Mouse (Mus musculus): ENCODE measurements around the gene Hirip3. TPM values are rescaled to one million over a fixed set of nuclear protein-coding genes. Genes with fewer than 3 reads are reported as not detected.
"Not testable (repeated sequence)": the region's sequence is repeated elsewhere in the genome, so short reads cannot be mapped to it uniquely, and the experiment has no call there.

The Hirip3 gene
- total RNA-seq, 2 experiments from 2014 or later = 5.0 to 6.4 TPM

DNA sequence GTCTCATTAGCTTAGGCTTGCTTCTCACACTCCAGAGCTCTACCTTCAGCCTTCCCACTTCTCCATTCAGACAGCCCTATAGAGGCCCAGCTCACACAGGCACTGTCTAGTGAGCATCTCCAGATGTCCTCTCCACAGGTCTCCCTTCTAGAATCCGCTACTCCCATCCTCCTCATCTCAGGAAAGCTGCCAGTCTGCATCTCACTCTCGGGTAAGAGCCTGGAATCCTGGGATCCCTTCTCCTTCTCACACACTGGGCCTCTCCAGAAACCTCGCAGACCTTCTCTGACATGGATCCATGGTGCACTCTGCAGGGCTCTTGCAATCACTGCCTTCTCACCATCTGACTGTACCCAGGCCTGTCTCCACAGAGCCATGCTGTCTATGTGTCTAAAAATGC is 6.1 kb upstream of the Hirip3 start:
- DNase-seq = no peak

GRCm38 (mm10) chr7:126856741-126857420 is 4.9 kb upstream of the Hirip3 start:
- no peak for DNase-seq

DNA sequence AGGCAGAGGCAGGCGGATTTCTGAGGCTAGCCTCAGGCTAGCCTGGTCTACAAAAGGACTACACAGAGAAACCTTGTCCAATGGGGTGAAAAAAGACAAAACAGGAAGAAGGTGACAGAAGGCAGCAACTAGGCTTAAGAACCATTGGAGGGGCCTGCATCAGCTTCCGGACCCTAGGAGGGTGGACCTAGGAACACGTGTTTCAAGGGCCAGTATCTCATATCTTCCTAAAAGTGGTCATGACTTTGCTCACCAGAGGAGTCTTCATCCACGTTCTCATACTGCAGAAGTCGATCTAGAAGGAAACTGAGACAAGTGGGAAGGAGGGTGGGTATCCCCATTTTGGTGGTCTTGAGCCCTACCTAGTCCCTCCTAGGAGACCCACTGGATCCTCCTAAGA is 785 bp upstream of the Hirip3 start:
- no peak for DNase-seq

- DNase-seq = peak; percentile 95 to 98
These were observed 494 bp downstream of the Hirip3 start, which contains the start of gene Ino80e for GRCm38 (mm10) chr7:126862147-126862784. Gene Ino80e, minus strand, starts transcription at chr7:126862377.

GRCm38 (mm10) chr7:126863791-126864190 is 2.0 kb downstream of the Hirip3 start:
- DNase-seq = no peak

GRCm38 (mm10) chr7:126867534-126867933 is 5.8 kb downstream of the Hirip3 start:
- no peak for DNase-seq

GRCm38 (mm10) chr7:126868003-126868402 is 6.2 kb downstream of the Hirip3 start:
- no peak for DNase-seq

- peak; percentile 34 to 64 for DNase-seq
These were observed 8.2 kb downstream of the Hirip3 start for GRCm38 (mm10) chr7:126869780-126870519.

DNA sequence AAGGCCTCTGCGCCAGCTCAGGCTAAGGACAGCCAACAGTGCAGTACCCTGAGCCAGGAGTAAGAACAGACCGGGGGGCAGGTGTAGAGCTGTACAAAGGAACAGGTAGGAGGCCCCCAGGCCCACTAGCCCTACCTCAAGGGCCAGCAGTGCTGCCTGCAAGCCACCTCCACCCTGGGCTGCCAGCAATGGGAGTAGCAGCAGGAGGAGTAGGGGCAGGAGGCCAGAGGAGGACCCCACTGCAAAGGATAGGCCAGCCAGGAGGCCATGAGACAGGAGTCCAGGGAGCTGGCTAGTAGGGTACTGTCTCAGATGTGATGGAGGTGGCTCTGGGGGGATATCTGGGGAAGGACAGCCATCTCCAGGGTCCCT is 8.7 kb downstream of the Hirip3 start:
- no peak for DNase-seq

DNA sequence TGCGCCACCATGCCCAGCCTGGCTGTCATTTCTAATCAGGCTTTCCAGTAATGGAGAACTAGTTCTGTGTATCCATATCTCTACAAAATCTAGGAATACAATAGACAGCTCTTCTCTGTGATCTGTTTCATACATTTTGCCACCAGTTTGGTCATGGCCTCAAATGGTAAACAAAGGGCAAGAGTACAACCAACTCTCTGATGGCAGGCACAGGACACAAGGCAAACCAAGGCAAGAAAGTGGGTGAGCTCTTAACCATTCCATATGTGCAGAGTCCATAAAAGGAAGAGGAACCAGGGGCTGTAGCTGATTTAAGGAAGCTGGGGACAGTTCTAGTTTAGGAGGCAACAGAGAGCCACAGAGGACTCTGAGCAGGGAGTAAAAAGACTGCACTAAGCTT is 15.5 kb downstream of the Hirip3 start:
- DNase-seq = no peak

- peak; percentile 57 to 79 for DNase-seq
These were observed 19.3 kb downstream of the Hirip3 start for GRCm38 (mm10) chr7:126881040-126881439.

DNA sequence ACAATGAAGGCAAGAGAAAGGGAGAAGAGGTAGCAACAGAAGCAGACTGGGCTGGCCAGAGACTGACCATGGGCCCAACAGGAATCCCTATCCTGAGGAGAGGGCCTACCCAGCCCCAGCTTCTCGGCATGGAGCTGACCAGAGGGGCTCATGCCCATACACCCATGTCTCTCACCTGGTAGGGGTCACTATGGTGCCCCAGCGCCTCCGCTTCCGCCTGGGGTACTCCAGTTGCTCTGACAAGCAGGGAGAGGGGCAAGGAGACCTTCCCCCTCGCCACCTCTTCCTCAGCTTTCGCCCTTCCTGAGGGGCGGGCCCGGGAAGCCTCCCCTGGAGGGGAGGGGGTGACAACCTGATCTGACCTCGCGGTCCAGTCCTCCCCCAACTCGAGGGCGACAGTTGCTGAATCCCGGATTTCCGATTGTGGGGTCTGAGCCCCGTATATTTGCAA is 22.0 kb downstream of the Hirip3 start:
- DNase-seq = peak in 1 of 2 experiments; percentile 45

DNA sequence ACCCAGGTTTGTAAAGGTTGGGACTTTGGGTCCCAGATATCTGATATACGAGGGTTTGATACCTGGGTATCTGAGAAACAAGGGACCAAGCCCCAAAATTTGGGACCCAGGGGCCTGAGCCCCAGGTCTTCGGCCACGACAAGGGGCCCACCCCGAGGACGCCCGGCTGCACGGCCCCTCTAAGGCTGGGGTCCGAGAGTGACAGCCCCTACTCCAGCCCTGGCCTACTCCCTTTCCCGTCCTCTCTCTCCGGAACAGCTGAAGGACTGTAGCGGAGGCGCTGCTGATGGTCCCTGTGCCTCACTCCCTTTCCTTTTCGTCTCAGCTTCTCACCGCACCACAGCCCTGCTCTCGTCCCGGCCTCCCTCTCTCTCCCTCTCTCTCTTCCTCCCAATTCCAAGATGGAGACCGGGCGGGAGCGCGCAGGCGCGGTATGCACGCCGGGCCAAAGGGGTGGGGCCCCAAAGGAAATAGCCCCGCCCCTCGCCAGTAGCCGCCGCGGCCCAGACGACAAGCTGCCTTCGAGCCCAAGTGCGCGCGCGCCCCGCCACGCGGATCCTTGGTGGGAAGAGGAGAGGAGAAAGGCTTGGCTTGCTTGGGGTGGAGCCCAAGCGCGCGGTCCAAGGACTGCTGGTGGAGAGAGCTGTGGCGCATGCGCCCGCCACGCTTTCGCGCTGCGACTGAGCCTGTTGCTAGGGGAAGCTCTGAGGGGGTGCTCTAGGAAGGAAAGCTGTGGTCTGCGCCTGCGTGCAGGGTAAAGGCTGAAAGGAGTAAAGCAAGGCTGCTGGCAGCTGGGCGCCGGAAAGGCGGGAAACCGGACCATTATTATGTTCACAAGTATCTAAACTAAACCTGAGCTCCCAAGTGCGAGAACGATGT is 22.8 kb downstream of the Hirip3 start, which contains the start of gene Taok2:
TSS of gene Taok2 (minus strand) at position 418 of the 879 bp plus-strand sequence.
- DNase-seq = peak; percentile 97 to 99

DNA sequence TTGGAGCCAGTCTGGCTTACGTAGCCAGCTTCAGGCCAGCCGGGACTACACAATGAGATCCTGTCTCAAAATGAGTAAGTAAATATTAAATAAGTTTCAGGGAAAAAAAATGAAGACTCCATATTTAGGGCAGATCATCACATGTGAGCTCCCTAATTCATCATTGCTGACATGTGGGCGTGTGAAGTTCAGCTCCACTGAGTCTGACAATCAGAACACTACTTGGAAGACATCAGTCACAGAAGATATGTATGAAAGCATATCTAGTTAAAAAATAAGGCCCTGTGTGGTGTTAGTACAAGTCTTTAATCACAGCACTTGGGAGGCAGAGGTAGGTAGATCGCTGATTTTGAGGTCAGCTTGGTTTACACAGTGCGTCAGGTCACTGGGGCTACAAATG is 25.5 kb downstream of the Hirip3 start:
- DNase-seq = no peak

DNA sequence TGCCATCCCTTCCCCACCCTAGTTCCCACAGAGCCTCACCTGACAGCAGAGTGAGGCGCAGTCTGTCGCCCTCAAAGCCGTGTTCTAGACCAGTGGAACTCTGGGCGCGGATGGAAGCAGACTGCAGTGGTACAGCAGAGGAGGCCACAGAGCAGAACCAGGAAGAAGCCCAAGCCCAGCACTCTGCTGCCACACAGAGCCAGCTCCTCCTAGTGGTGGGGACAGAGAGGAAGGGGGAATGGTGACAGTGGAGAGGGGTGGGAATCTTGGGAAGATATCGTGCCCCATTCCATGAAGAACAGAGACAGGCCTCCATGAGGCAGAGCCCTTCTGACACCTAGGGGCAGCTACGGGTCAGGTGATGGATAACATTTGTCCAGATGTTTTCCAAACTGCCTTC is 27.1 kb downstream of the Hirip3 start:
- DNase-seq = peak in 1 of 2 experiments; percentile 31

DNA sequence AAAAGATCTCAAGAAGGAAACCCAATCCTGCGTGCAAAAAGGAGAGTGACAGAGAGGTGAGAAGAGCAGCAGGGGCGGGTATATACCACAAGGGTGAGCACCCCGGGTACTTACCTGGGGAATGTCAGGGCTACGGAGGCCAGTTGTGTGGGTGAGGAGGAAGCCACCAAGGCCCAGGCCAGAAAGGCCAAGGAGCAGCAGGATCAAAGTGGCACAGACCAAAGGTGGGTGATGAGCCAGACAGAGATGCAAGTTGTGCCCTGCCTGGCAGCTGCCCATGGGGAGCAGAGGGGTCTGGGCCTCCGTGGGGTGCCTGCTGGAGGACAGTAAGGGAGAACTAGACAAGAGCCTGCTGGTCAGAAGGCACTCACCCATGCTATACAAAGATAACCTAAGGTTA is 35.1 kb downstream of the Hirip3 start:
- DNase-seq = peak in 1 of 2 experiments; percentile 29

DNA sequence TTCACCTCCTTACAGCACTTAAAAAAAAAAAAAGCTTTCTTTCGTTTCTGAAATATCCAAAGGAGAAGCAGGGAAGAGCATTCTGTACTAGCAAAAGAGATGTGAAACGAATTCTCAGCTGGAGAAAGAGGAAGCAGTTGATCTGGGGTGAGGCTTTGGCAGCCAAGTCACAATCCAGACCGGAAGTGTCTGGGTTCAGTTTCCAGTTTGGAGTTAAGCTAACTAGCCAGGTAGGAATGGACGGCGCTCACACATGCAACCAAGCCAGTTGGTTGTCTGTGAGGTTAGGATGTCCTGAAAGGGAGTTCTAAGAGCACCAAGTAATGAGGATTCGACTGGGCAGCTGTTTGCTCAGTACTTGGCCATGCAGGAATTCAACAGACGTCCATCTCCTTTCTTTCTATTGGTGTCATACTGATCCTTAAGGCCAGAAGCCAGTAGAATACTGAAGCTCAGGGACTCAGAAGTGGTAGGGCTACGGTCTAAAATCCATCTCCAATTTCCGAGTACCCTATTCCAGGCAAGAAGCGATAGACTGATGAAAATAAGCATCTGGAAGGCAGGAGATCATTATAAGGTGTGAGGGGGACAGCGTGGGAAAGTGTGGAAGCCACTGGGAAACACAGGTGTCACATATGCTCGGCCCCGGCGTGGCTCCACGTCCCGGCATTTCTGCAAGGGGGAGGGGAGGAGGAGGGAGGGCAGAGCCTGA is 35.8 kb downstream of the Hirip3 start:
- peak; percentile 69 to 80 for DNase-seq

DNA sequence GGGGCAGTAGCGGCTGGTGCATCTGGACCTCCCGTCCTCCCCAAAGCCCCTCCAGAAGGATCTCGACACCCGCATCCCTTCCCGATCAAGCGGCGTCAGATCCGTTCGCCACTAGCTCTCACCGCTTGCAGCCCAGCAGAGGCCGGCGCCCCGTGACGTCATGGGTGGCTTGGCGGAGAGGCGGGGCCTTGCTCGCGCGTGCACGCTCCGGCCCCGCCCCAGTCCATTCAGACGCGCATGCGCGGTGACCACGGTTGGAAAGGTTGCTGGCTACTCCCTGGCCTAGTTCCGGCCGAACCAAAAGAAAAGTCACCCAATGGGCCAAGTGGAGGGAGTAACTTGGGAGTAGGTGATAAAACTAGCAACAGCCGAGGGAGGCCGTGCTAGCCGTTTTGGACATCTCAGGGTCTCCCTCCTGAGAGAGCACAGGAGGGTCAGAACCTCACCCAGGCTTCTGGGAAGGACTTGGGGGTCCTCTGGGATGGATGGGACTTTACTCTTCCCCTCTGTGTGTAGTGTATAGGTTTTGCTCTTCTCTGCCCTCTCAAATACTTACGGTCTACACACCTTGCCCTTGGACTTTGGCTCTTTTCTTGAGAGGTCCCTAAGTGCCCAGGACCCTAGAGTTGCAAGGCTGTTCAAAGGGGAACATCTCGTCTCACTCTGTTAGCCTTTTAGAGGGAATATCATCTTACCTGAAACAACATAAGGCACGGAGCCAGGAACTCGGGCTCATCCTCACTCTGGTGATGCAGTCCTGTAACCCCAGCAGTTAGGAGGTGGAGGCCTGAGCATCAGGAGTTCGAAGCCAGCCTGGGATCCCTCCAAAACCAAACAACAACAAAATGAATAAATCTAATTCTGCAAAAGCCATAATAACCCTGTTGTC is 36.6 kb downstream of the Hirip3 start:
- peak; percentile 97 to 98 for DNase-seq

DNA sequence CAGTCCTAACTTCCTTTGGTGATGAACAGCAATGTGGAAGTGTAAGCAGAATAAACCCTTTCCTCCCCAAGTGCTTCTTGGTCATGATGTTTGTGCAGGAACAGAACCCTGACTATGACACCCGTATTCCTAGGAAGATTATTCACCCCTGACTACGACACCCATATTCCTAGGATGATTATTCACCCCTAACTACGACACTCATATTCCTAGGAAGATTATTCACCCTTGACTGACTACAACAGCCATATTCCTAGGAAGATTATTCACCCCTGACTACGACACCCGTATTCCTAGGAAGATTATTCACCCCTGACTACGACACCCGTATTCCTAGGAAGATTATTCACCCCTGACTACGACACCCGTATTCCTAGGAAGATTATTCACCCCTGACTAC is 38.0 kb downstream of the Hirip3 start:
- DNase-seq = not testable (repeated sequence)

GRCm38 (mm10) chr7:126905590-126905989 is 43.8 kb downstream of the Hirip3 start:
- no peak for DNase-seq

Measured in heart, adult 18-20 months (tissue).